Mouse (Mus musculus): ENCODE measurements at regions not wholly inside any gene's neighbourhood (a gene's known extent, or its start where the extent isn't known, plus 50 kb on each side); places are given as distances from the start of the nearest gene placed in this dataset.

DNA sequence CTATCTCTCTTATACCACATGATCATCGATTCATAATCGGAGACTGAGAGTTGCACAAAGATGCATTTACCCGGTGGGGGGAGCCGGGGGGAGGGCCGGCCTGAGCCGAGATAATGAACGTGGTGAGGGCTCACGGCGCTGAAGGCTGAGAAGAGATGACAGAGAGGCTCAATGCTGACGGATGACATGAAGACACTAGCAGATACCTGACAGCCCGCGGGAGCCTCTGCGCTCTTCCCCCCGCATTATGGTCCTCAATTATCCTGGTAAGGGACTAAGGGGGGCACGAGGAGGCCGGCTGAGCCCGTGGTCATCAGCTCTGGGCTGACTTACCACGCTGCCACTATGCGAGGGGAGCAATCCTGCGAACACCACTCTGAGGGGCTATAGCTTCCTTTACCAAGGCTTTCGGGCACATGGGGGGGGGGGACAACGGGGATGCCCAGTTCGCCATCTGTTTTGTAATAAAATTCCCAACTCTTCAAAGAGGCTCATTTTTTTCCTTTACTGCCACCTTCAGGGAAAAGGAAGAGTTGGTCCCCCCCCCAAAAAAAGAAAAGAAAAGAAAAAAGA lies 430.3 kb downstream of the Zfp536 start:
- no peak for DNase-seq

GRCm38 (mm10) chr7:37343691-37344233 lies 429.7 kb downstream of the Zfp536 start:
- DNase-seq = peak; percentile 20

DNA sequence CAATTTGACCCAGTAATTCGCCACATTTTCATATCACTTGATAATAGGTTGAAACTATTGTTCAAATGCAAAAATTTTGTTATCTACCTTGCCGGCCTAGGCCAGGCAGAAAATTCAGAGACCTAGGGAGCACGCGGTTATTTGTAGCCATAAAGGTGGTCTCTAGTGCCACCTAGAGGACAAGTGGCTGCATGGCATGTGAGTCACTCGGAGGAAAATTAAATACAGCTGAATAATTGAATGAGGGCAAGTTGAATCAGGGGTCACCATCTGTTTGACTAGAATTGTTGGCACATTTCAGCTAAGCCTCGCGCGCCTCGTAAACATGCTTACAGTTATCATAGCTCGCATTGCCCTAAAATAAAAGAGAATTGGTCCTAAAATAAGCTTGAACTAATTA lies 427.4 kb downstream of the Zfp536 start:
- DNase-seq = peak; percentile 85

DNA sequence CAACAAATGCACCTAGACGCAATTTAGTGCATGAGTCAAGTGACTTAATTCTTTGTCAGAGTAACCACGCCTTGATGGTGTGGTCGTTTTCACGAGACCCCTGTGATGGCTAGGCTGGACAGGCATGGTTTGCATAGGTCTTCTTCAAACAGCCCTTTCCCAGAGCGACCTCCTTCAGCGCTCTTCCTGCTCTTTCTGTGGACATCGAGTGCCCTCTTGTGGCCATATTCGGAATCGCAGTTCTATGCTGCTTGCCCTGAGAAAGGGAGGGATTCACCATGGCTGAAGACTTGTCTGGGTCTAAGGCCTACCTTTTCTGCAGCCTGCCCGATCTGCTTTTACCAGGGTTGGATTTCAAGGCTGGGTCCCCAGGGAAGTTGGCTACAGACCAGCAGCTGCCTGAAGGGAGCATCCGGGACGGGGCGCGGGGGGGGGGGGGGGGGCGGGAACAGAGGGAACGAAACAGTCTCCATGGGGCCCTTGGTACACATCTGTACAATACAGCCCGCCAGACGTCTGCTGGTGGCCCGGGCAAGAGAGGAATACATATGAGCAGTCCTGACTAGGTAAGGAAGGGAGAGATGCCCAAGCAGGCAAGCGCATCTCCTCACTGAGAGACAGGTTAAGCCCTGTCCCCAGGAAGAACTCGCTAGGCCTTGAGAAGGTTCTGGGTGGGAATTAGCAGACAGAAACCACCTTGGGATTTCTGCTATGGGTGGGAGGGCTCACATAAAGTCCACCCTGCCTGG lies 415.6 kb downstream of the Zfp536 start:
- DNase-seq = peak; percentile 92

DNA sequence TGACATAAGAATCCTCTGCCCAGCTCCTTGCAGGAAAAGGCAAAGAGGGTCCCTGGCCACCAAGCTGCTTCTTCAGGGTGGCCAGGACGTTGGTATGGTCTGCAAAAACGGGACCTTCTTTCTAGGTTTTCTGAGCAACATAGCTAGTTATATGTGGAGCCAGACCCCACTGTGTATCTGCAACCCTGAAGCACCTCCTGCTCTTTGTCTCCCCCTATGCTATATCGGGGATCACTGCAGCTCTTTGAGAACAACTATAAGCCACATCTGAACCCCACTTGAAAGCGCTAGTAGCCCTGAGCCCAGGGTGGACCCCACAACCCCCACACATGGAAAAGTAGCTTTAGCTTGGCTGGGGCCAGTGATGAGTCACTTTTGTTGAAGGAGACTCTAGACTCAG lies 414.9 kb downstream of the Zfp536 start:
- no peak for DNase-seq

DNA sequence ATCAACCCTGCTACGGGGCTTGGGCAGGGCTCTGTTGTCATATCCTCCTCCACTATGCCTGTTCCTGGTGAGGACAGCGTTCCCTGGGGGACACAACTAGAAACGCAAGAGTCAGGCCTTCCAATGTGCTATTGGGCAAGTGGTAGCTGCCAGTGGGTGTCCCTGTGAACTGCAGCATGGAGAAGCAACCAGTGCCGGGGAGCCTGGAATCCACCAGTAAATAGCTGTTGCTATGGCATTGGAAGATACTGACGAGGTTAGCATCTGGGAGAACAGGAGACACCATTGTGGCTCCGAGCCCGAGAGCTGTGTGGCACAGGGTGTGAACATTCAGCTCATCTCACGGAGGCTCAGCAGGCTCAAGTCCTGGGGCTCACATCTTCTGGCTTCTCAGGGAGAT lies 414.0 kb downstream of the Zfp536 start:
- no peak for DNase-seq

DNA sequence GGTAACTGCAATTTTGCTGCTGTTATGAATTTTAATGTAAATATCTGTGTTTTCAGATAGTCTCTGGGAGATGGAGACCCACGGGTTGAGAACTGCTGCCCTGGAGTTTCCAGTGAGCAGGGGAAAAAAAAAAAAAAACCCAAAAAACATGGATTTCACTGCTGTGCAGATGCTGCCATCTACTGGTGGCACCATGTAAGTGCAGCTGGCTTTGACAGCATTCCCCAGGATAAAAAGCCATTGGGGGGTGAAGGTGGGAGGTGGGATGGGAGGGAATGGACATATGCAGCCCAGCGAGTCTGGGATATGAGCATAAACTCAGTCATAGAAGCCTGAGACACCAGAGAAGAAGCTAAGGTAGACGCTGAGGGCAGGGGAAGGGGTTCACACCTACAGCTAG lies 413.3 kb downstream of the Zfp536 start:
- peak; percentile 40 for DNase-seq

DNA sequence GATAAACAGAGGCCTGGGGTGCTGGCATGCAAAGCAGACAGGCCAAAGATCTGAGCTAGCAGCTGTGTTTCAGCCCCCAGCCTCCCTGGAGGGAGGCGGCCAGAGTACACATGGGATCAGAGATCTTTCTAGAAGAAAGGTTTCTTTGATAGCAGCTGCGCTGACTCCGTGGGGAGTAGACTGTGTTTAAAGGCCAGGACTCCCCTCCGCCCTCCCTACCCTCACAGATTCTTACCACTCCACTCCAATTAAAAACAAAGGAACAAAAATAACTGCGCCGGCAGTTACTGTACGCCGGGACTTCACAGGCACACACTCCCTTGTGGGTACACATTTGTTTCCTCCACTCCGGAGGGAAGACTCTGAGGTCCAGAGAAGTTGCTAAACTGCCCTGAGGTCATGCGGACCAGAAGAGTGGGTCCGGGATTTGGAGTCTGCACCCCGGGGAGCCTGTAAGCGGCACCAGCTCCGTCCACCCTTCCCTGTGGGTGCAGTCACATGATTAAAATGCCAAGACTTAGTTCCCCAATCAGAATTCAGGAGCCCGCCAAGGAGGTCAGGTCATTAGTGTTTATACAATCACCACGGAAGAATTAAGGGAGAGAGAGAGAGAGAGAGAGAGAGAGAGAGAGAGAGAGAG lies 411.5 kb downstream of the Zfp536 start:
- peak; percentile 62 for DNase-seq

- no peak for DNase-seq
Measured at GRCm38 (mm10) chr7:37362879-37363278, 410.6 kb downstream of the Zfp536 start.

GRCm38 (mm10) chr7:37363629-37364175 lies 409.7 kb downstream of the Zfp536 start:
- DNase-seq = no peak

DNA sequence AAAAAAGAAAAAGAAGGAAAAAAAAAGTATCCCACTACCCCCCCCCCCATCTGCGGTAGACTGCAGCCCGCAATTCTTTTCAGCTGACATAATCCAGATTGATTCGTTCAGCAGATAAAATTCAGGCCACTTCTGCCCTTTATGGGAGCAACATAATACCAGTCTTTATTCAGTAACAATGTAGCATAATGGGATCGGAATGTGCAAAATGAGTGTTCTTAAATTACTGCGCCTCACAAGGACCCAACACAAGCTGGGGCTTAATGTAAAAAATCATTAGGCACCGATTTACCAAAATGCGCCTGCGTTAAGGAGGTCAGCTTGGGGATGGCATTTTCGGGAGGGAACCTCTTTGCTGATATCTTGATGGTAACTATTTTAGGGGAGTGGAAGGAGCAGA lies 409.2 kb downstream of the Zfp536 start:
- no peak for DNase-seq

DNA sequence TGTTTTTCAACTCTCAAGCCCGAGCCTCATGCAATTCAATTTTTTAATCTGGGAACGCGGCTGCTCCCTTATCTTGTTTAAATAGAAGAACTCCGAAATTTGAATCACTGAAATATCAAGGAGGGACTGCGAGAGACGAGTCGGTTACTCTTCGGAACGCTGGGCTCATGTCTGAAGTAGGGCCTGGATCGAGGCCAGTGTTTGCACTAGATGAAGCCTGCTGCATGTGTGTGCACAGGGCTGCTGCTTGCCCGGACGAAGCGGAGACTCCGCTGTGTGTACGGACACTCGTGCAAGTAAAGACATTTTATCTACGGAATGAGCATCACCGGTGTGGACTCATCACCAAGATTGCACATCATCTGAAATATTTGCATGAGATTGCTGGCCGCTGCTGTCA lies 407.4 kb downstream of the Zfp536 start:
- peak; percentile 50 for DNase-seq

GRCm38 (mm10) chr7:37369698-37370097 lies 403.7 kb downstream of the Zfp536 start:
- DNase-seq = no peak

DNA sequence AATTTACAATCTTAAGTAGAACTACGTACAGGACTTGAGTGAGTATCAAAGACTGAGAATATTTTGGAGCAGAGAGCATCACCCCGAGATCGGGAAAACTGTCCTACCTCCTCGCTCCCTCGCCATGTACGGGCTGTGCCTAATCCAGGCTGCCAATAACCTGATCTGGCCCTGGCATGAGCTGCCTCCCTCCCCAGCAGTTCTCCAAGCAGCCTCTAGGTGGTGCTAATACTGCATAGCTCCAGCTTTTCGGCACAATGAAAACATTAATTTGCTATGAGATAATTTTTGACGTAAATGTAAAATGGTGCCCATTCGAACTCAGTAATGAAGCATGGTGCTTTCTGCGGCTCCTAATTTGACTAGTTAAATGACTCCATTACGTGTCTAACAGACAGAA lies 399.6 kb downstream of the Zfp536 start:
- DNase-seq = peak; percentile 85

DNA sequence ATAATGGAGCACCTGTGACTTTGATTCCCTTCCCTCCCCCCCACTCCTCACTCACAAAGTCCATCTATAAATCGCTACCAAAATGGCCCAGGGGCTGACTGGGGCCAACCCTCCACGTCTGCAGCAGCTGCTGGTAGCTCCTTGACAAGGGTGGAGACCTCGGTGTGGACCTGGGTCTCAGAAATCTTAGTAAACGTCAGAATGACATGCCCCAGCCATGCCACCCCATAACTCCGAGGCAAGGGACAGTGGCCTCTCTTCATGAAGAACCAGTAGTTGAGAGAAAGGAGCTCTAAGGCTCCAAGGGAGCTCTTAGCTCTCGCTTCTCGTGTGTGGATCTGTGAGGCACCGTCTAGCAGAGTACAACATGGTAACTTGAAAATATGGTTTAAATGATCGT lies 398.4 kb downstream of the Zfp536 start:
- no peak for DNase-seq

DNA sequence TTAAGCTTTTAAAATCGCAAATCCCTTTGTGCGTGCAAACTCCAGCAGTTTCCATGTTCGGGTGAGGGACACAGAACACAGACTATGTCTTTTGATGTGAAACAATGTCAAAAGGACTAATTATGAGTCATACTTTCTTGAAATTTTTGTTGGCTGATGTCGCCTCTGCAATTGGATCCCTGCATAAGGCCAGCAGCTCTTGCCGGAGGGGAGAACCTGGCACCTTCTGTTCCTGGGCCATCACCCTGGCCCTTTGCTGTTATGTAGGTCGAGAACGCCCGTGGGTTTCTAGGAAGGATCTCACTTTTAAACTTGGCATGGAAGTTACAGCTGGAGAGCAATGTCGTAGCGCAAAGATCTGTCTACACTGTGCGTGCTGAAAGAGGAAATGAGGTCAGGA lies 397.9 kb downstream of the Zfp536 start:
- no peak for DNase-seq

GRCm38 (mm10) chr7:37376207-37376606 lies 397.2 kb downstream of the Zfp536 start:
- DNase-seq = no peak

DNA sequence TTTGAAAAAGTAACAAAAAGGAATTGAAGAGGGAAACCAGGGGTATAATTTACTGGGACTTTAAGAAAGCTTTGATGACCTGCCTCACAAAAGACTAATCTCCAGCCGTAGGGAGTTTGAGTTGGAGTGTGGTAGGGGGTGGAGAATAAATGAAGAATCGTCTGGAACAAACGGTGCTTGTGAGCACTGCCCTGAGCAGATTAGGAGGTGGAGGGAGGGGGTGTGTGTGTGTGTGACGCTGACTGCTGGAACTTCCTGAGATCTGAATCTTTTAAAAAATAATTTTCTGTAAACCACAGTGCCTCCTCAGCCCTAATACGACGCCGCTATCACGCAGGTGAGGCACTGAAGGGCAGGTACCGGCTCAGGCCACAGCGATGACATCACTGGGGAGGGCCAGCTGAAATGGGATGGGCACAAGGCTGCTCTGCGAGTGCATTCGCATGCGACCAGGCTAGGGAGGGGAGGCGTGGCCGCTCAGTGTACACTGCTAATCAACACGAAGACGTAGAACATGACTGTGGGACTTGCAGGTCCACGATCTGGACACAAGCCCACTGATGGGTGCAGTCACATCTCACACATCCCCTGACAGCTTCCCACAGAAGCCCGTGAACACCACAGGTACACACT lies 395.4 kb downstream of the Zfp536 start:
- no peak for DNase-seq

DNA sequence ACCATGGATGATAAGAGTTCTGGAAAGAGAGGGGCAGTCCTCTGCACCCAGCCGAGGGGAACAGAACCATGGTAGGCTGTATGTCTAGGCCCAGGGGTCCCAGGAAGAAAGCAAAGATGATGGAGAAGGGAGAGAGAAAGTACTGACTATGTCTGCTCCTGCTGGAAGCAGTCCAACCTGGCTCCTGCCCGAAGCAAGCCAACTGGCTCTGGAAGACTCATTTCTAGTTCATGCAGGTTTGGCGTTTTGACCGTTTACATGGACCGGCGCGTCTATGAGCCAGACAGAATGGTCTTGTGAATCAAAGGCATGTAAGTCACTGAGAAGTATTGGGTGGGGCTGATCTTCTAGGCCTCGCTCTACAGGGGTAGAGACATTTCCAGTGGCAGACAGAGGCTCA lies 385.6 kb downstream of the Zfp536 start:
- DNase-seq = no peak

- DNase-seq = no peak
Measured at GRCm38 (mm10) chr7:37388843-37389702, 384.4 kb downstream of the Zfp536 start.

GRCm38 (mm10) chr7:37389703-37390087 lies 383.7 kb downstream of the Zfp536 start:
- no peak for DNase-seq

DNA sequence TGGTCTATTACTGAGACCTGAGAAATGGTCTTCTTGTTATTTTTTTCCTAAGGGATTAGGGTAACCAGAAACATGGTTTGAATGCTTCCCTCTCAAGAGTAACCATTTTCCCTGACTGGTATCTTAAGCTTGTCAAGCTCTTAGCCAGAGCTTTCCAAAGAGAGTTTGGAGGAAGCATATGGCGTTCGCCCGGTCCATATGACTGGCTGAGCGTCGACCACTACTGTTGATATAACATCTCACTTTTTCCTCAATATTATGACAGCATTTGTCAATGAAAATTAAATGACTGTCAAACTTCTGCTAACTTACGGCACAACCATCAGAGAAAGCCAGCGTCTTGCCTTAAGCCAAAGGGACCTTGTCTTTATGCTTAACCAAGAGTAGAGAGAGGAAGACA lies 383.2 kb downstream of the Zfp536 start:
- no peak for DNase-seq

All from lung, postnatal 36 days (tissue).